Mouse (Mus musculus): ENCODE results near the gene Ptpro.

DNA sequence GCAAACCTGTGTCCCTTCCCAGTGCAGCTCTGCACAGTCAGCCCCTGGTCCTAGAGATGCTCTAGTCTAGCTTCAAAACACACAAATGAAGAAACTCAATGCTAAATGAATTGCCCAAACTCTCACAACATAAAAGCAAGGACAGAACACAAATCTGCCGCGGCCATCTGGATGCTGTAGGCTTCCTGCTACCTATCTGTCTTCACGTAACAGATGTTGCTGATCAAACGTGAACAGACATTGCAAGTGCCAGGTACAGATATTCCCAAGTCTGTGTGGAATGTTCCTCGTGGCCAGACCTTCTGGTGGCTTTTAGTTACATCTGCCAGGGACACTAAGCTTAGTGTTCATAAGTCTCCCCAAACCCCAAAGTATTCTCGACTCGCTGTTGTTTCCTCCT, 29.9 kb downstream of the Ptpro start:
- TF ChIP-seq POLR2A (IDR thresholded peaks at IDR 0.05; ENCODE audit: insufficient read depth, low read depth, low read length) (no peak), CTCF (IDR thresholded peaks at IDR 0.05; ENCODE audit: insufficient read depth, low read depth, low read length) (no peak)
